Mouse (Mus musculus) neutrophil, adult 65 days (primary cell): ENCODE results near the gene Olfr981. TPM values are rescaled to one million over a fixed set of nuclear protein-coding genes. Genes with fewer than 3 reads are reported as not detected.

Experiments
- total RNA-seq: library from RNA; stranded (reverse); gene quantifications from 2 replicates; pipeline ENCODE4 v1.2.4, GENCODE M21; 2023

Gene Olfr981
- total RNA-seq, result not detected in 2 replicates

GRCm38 (mm10) chr9:40021164-40021563 lies at the start of gene Olfr981:
TSS of gene Olfr981 (plus strand) at chr9:40021464.

DNA sequence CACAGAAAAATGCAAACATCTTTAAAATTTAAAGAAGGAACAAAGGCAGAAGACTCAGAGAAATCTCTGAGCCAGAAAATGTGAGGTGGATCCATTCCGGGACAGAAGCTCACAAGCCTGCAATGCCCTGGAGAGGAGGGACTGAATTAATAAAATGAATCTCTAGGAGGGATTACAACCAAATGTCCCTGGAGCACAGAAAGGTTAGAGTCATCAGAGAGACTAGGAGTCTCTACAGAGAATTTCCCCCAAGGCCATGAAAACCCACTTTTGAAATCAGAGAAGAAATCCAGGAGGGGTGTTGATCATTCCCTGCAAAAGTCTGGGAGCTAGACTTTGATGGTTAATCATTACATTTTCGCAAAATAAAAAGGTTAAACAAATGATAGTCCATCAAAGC lies 29.5 kb upstream of the Olfr981 start, which contains the start of gene Olfr978:
TSS of gene Olfr978 (plus strand) at position 301 of the 400 bp plus-strand sequence.

DNA sequence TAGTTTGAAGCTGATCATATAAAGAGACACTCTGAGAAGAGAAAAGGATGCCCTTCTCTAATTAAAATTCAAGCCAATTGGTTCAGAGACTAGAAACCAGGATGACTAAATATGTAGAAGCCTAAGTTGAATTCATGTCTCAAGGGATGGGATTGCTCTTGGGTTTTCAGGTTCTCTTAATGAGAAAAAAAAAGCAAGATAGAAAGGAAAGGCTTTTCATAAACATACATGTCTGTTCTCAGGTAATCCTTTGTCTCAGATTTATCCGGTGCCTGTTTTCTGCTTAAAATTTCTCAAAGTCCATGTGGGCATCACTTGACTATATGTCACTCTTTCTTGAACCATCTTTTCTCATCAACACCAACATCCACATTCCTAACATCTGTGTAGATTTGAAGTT lies 17.9 kb upstream of the Olfr981 start, which contains the start of gene Olfr979:
TSS of gene Olfr979 (minus strand) at position 101 of the 400 bp plus-strand sequence.

DNA sequence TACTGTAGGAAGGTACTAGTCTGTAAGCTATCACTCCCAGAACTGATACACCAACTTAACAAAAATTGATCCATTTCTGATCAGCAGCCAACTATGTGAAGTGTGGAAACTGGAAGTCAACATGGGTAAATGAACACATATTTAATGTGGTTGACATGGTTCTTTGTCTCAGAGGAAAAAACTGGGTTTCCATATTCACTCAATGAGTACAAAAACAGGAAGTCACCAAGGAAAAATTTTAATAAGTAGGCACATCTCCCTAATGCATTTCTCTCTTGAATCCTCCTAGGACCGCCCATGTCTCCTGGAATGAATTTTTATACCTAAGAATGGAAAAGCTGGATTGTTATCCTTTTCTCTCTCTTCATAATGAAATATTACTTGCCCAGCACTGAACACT lies 11.8 kb upstream of the Olfr981 start, which contains the start of gene Olfr980:
TSS of gene Olfr980 (minus strand) at position 101 of the 400 bp plus-strand sequence.

DNA sequence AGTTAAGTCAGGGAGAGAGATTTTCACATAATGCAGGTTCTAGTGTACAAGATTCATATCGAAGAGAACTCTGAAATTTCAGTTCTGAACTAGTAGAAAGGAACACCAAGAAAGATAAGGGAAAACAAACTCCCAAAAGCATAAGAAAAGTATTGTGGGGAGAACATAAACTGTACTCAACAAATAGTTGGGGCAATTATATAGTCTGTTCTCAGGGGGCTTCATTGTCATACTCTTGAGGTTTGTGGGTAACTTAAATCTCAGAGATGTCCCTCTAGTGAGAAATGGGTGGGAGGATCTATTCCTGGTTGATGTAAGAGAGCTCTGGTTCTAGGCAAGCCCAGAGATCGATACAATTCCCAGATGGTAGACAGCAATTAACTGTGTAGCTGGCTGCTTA lies 52.3 kb downstream of the Olfr981 start, which contains the start of gene Olfr982:
TSS of gene Olfr982 (plus strand) at position 301 of the 400 bp plus-strand sequence.

Other genes with a start within 250 kb of the Olfr981 start
- gene Olfr968, start 238.2 kb upstream of the Olfr981 start, total RNA-seq, result not detected in 2 replicates
- gene Olfr969, start 230.5 kb upstream of the Olfr981 start, total RNA-seq, result not detected in 2 replicates
- gene Olfr970, start 212.6 kb upstream of the Olfr981 start, total RNA-seq, result not detected in 2 replicates
- not detected in 2 replicates for gene Olfr971, start 184.6 kb upstream of the Olfr981 start, total RNA-seq
- gene Olfr972, start 155.0 kb upstream of the Olfr981 start, total RNA-seq, result not detected in 2 replicates
- gene Olfr229, start 114.1 kb upstream of the Olfr981 start, total RNA-seq, result not detected in 2 replicates
- gene Olfr974, start 84.0 kb upstream of the Olfr981 start, total RNA-seq, result not detected in 2 replicates
- not detected in 2 replicates for gene Olfr975, start 69.4 kb upstream of the Olfr981 start, total RNA-seq
- gene Olfr976, start 60.3 kb upstream of the Olfr981 start, total RNA-seq, result not detected in 2 replicates
- not detected in 2 replicates for gene Olfr978, start 29.4 kb upstream of the Olfr981 start, total RNA-seq
- not detected in 2 replicates for gene Olfr979, start 18.0 kb upstream of the Olfr981 start, total RNA-seq
- gene Olfr980, start 11.9 kb upstream of the Olfr981 start, total RNA-seq, result not detected in 2 replicates
- not detected in 2 replicates for gene Olfr982, start 52.4 kb downstream of the Olfr981 start, total RNA-seq
- gene Olfr983, start 72.1 kb downstream of the Olfr981 start, total RNA-seq, result not detected in 2 replicates
- gene Olfr984, start 92.7 kb downstream of the Olfr981 start, total RNA-seq, result 0.28 TPM in 1 of 2 replicates, not detected in the other
- gene Olfr985, start 108.7 kb downstream of the Olfr981 start, total RNA-seq, result not detected in 2 replicates
- gene Tmem225, start 126.7 kb downstream of the Olfr981 start, total RNA-seq, result not detected in 2 replicates
- not detected in 2 replicates for gene Olfr986, start 159.5 kb downstream of the Olfr981 start, total RNA-seq
- gene Zfp202, start 170.9 kb downstream of the Olfr981 start, total RNA-seq, result 0.29 and 0.76 TPM in 2 replicates
- gene Scn3b, start 247.8 kb downstream of the Olfr981 start, total RNA-seq, result not detected in 2 replicates